Mouse (Mus musculus) heart, embryonic 10.5 days (tissue): ENCODE results near the gene Dennd1b. TPM values are rescaled to one million over a fixed set of nuclear protein-coding genes. Genes with fewer than 3 reads are reported as not detected.

ENCODE experiments used
- DNase-seq: peaks from one replicate; pipeline ENCODE4 v3.0.0-alpha.2; 2017; ENCODE audit warnings: low spot score
- H3K27ac ChIP-seq: fragments of 300-500 bp; sonication (generic); 2 replicates; pipeline ENCODE4 v1.5.1; 2016; ENCODE audit warnings: mild to moderate bottlenecking
- H3K27me3 ChIP-seq: fragments of 300-500 bp; sonication (generic); 2 replicates; pipeline ENCODE4 v1.6.1; 2016; ENCODE audit warnings: mild to moderate bottlenecking; ENCODE audit not compliant: poor library complexity, insufficient read depth, severe bottlenecking
- H3K36me3 ChIP-seq: fragments of 300-500 bp; sonication (generic); 2 replicates; pipeline ENCODE4 v1.6.1; 2016; ENCODE audit warnings: mild to moderate bottlenecking, moderate library complexity
- H3K4me1 ChIP-seq: fragments of 300-500 bp; sonication (generic); 2 replicates; pipeline ENCODE4 v1.6.1; 2016; ENCODE audit warnings: mild to moderate bottlenecking
- H3K4me3 ChIP-seq: fragments of 300-500 bp; sonication (generic); 2 replicates; pipeline ENCODE4 v1.5.1; 2016; ENCODE audit warnings: mild to moderate bottlenecking, moderate library complexity
- H3K9me3 ChIP-seq: fragments of 300-500 bp; sonication (generic); 2 replicates; pipeline ENCODE4 v1.6.1; 2016; ENCODE audit warnings: mild to moderate bottlenecking, moderate library complexity
- WGBS: fragments of 180-500 bp; shearing (Covaris S2); methylation state at CpG from one replicate; pipeline ENCODE4 v1.1.7; 2016; 5-methylcytosine and 5-hydroxymethylcytosine counted together
- polyA plus RNA-seq: library from polyadenylated mRNA; unstranded; fragments of >200 nt; fragmentation: Nextera tagmentation; extraction: Ambion mirVana; gene quantifications from 2 replicates; pipeline ENCODE4 v1.2.1, GENCODE M21; 2016

Dennd1b gene
- 9.3 and 11.2 TPM in 2 replicates for polyA plus RNA-seq

GRCm38 (mm10) chr1:138963161-138963867 is at the start of gene Dennd1b:
TSS of gene Dennd1b (plus strand) at chr1:138963435.
- Histone ChIP-seq H3K9me3 (no peaks in the 10 kb centered on the region), H3K4me3 (peak within 1 kb of the TSS; percentile 80), H3K27ac (peak within 1 kb of the TSS; percentile 98), H3K4me1 (peaks cover 5% of the 10 kb centered on the region; the same call in 1 of the 2 replicates), H3K36me3 (peaks cover 9% of the 10 kb centered on the region; the same call in 1 of the 2 replicates), H3K27me3 (no peaks in the 10 kb centered on the region)
- DNase-seq, result peak; percentile 87
- WGBS, result under 1% methylated on average over 58 of the region's 69 CpGs

GRCm38 (mm10) chr1:138915596-138915995 is 47.6 kb upstream of the Dennd1b start:
- H3K9me3 ChIP-seq, result no peaks in the 10 kb centered on the region
- H3K4me1 ChIP-seq, result peaks cover 24% of the 10 kb centered on the region; the same call in 1 of the 2 replicates
- H3K27ac ChIP-seq, result no peak overlapping the region
- no peaks in the 10 kb centered on the region for H3K36me3 ChIP-seq
- H3K27me3 ChIP-seq, result no peaks in the 10 kb centered on the region
- WGBS, result 90% methylated on average over 3 of the region's 3 CpGs
- DNase-seq, result no peak
- H3K4me3 ChIP-seq, result no peak overlapping the region

- peaks cover 8% of the 10 kb centered on the region; the same call in 1 of the 2 replicates for H3K4me1 ChIP-seq
- WGBS, result 79% methylated on average over 5 of the region's 5 CpGs
- H3K36me3 ChIP-seq, result no peaks in the 10 kb centered on the region
- no peak overlapping the region for H3K4me3 ChIP-seq
- H3K27ac ChIP-seq, result no peak overlapping the region
- no peaks in the 10 kb centered on the region for H3K9me3 ChIP-seq
- H3K27me3 ChIP-seq, result no peaks in the 10 kb centered on the region
- no peak for DNase-seq
Observed at GRCm38 (mm10) chr1:138919601-138920000, 43.6 kb upstream of the Dennd1b start.

- H3K27ac ChIP-seq, result no peak overlapping the region
- 38% methylated on average over 3 of the region's 3 CpGs for WGBS
- DNase-seq, result no peak
- no peak overlapping the region for H3K4me3 ChIP-seq
- no peaks in the 10 kb centered on the region for H3K36me3 ChIP-seq
- H3K9me3 ChIP-seq, result no peaks in the 10 kb centered on the region
- peaks cover 8% of the 10 kb centered on the region; the same call in 1 of the 2 replicates for H3K4me1 ChIP-seq
- H3K27me3 ChIP-seq, result no peaks in the 10 kb centered on the region
Observed at GRCm38 (mm10) chr1:138920082-138920481, 43.2 kb upstream of the Dennd1b start.

GRCm38 (mm10) chr1:138920799-138921198 is 42.4 kb upstream of the Dennd1b start:
- no peaks in the 10 kb centered on the region for H3K27me3 ChIP-seq
- H3K36me3 ChIP-seq, result no peaks in the 10 kb centered on the region
- H3K4me1 ChIP-seq, result peaks cover 8% of the 10 kb centered on the region; the same call in 1 of the 2 replicates
- no peaks in the 10 kb centered on the region for H3K9me3 ChIP-seq
- 71% methylated on average over 1 of the region's 1 CpGs for WGBS
- H3K4me3 ChIP-seq, result no peak overlapping the region
- no peak overlapping the region for H3K27ac ChIP-seq
- no peak for DNase-seq

- Histone ChIP-seq H3K4me1 (peaks cover 8% of the 10 kb centered on the region; the same call in 1 of the 2 replicates), H3K9me3 (no peaks in the 10 kb centered on the region), H3K27me3 (no peaks in the 10 kb centered on the region), H3K4me3 (no peak overlapping the region), H3K36me3 (no peaks in the 10 kb centered on the region), H3K27ac (no peak overlapping the region)
- 84% methylated on average over 6 of the region's 6 CpGs for WGBS
- DNase-seq, result no peak
Observed at GRCm38 (mm10) chr1:138922886-138923285, 40.3 kb upstream of the Dennd1b start.

GRCm38 (mm10) chr1:138924282-138924681 is 39.0 kb upstream of the Dennd1b start:
- no peaks in the 10 kb centered on the region for H3K36me3 ChIP-seq
- no peak for DNase-seq
- H3K9me3 ChIP-seq, result no peaks in the 10 kb centered on the region
- no peak overlapping the region for H3K27ac ChIP-seq
- no peaks in the 10 kb centered on the region for H3K27me3 ChIP-seq
- 75% methylated on average over 2 of the region's 2 CpGs for WGBS
- H3K4me1 ChIP-seq, result peaks cover 8% of the 10 kb centered on the region; the same call in 1 of the 2 replicates
- no peak overlapping the region for H3K4me3 ChIP-seq

GRCm38 (mm10) chr1:138928671-138929483 is 34.4 kb upstream of the Dennd1b start:
- peaks cover 7% of the 10 kb centered on the region; the same call in 1 of the 2 replicates for H3K4me1 ChIP-seq
- 58% methylated on average over 11 of the region's 11 CpGs for WGBS
- H3K36me3 ChIP-seq, result no peaks in the 10 kb centered on the region
- DNase-seq, result no peak
- no peaks in the 10 kb centered on the region for H3K27me3 ChIP-seq
- 0 out of 2 replicates have a peak overlapping the region, but pooled peaks have one; percentile 42 for H3K27ac ChIP-seq
- no peaks in the 10 kb centered on the region for H3K9me3 ChIP-seq
- no peak overlapping the region for H3K4me3 ChIP-seq

GRCm38 (mm10) chr1:138929985-138930384 is 33.2 kb upstream of the Dennd1b start:
- Histone ChIP-seq H3K4me1 (peaks cover 7% of the 10 kb centered on the region; the same call in 1 of the 2 replicates), H3K36me3 (no peaks in the 10 kb centered on the region), H3K27ac (0 out of 2 replicates have a peak overlapping the region, but pooled peaks have one; percentile 42), H3K9me3 (no peaks in the 10 kb centered on the region), H3K27me3 (no peaks in the 10 kb centered on the region), H3K4me3 (no peak overlapping the region)
- WGBS, result 63% methylated on average over 3 of the region's 3 CpGs
- no peak for DNase-seq

GRCm38 (mm10) chr1:138930856-138931255 is 32.4 kb upstream of the Dennd1b start:
- Histone ChIP-seq H3K36me3 (no peaks in the 10 kb centered on the region), H3K4me3 (no peak overlapping the region), H3K27ac (no peak overlapping the region), H3K4me1 (peaks cover 7% of the 10 kb centered on the region; the same call in 1 of the 2 replicates), H3K27me3 (no peaks in the 10 kb centered on the region), H3K9me3 (no peaks in the 10 kb centered on the region)
- 52% methylated on average over 3 of the region's 3 CpGs for WGBS
- no peak for DNase-seq

GRCm38 (mm10) chr1:138936169-138936568 is 27.1 kb upstream of the Dennd1b start:
- 83% methylated on average over 6 of the region's 6 CpGs for WGBS
- Histone ChIP-seq H3K9me3 (no peaks in the 10 kb centered on the region), H3K27ac (no peak overlapping the region), H3K27me3 (no peaks in the 10 kb centered on the region), H3K4me1 (no peaks in the 10 kb centered on the region), H3K4me3 (no peak overlapping the region), H3K36me3 (no peaks in the 10 kb centered on the region)
- no peak for DNase-seq

- H3K9me3 ChIP-seq, result no peaks in the 10 kb centered on the region
- no peaks in the 10 kb centered on the region for H3K36me3 ChIP-seq
- 64% methylated on average over 6 of the region's 6 CpGs for WGBS
- no peak overlapping the region for H3K4me3 ChIP-seq
- no peaks in the 10 kb centered on the region for H3K27me3 ChIP-seq
- H3K4me1 ChIP-seq, result no peaks in the 10 kb centered on the region
- no peak for DNase-seq
- H3K27ac ChIP-seq, result no peak overlapping the region
Observed at GRCm38 (mm10) chr1:138937686-138938370, 25.4 kb upstream of the Dennd1b start.
